Mouse (Mus musculus) R1 (cell line): Measurements from ENCODE around the gene Gm3269.
"Not testable (repeated sequence)": the region's sequence is repeated elsewhere in the genome, so short reads cannot be mapped to it uniquely, and the experiment has no call there.

Source experiments
- DNase-seq: peaks from one replicate; pipeline ENCODE4 v3.0.0-alpha.2; 2018; ENCODE audit warnings: low read depth, low spot score

Gm3269 gene

DNA sequence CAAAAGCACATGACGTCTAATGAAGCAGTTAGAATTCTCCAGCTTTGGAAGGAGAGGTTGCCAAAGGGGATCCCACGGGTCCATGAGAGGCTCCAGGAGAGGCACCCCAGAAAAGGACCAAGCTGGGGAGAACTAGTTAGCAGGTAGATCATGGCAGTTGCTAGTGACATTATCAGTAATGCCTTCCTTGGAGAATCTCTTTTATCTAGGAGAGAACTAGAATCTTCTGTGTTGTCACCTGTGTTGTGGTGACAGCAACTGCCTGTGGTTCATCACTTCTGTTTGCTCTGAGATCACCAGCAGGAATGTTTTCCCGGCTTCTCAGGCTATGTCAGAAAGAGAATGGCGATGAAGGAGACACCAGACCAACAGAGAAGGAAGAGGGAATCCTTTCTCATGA is at the start of gene Gm3269:
Gene Gm3269 (plus strand): TSS at position 301 of the 400 bp plus-strand sequence.
- not testable (repeated sequence) for DNase-seq

DNA sequence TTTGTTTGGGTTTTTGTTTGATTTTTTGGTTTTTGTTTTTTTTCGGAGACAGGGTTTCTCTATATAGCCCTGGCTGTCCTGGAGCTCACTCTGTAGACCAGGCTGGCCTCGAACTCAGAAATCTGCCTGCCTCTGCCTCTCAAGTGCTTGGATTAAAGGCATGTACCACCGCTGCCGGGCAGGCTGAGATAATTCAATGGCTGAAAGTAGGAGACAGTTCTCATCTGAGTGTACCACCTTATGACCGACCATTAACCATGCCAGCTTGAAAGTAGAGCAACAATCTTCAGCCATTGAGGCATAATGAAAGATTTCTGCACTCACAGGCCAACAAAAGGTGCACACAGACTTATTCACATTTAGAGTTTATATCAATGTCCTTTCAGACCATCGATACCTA is 31.5 kb upstream of the Gm3269 start:
- not testable (repeated sequence) for DNase-seq

DNA sequence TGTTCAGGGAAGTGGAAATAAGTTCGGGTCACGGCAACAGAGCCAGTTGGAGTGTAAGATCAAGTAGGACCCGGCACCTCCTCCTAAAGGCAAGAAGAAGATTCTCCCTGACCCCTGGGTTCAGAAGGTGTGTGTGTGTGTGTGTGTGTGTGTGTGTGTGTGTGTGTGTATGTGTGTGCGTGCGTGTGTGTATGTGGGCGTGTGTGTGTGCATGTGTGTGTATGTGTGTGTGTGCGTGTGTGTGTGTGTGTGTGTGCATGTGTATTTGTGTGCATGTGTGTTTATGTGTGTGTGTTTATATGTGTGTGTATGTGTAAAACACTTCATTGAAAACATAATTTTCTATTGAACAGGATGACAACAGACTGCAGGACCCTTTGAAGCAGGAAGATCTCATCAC is 16.0 kb upstream of the Gm3269 start:
- DNase-seq = not testable (repeated sequence)

DNA sequence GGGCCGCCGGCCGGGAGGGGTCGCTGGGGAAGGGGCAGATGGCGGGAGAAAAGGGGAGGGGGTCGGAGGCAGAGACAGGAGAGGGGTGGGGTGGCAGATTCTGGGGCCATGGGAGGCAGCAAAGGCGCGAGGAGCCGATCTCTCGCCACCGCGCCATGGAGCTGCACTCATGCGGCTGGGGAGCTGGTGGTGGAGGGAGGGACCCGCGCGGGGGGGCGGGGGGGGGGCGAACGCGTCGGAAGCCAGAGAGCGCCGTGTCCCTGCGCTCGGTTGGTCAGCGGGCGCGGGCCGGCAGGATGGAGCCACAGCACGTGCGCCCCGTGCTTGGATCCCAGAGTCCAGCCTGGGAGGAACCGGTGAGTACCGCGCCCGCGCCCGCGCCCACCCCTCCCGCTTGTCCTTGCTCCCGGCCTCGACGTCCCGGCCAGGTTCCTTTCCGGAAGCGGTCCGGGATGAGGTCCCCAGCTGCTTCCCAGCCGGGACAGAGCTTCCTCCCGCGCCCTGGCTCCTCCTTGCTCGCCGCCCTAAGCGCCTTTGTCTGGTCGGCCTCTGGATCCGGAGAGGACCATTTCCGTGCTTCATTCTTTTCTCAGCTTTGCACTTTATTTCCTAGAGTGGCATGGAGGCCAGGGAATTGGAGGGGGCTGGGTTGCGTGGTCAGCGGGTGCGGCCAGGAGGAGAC is 17.5 kb downstream of the Gm3269 start, which contains the start of gene Gm3264:
Gene Gm3264 (plus strand): TSS at position 278 of the 682 bp plus-strand sequence.
- DNase-seq = not testable (repeated sequence)

DNA sequence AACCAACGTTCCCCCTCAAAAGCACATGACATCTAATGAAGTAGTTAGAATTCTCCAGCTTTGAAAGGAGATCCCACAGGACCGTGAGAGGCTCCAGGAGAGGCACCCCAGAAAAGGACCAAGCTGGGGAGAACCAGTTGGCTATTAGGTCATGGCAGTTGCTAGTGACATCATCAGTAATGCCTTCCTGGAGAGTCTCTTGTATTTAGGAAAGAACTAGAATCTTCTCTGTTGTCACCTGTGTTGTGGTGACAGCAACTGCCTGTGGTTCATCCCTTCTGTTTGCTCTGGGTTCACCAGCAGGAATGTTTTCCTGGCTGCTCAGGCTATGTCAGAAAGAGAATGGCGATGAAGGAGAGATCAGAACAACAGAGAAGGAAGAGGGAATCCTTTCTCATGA is 54.2 kb downstream of the Gm3269 start, which contains the start of gene Gm3278:
Gene Gm3278 (plus strand): TSS at position 301 of the 400 bp plus-strand sequence.
- DNase-seq = not testable (repeated sequence)
